Mouse (Mus musculus) limb, embryonic 12.5 days (tissue): ENCODE measurements around the gene Rrh. TPM values are rescaled to one million over a fixed set of nuclear protein-coding genes. Genes with fewer than 3 reads are reported as not detected.
A peak's percentile ranks its signal among the peaks of the same experiment; 100 is the strongest.
"Not testable (repeated sequence)": the region's sequence is repeated elsewhere in the genome, so short reads cannot be mapped to it uniquely, and the experiment has no call there.

Experiments
- ATAC-seq: fragments of 200-750 bp; cut with Nextera tagmentation; 2 replicates; pipeline ENCODE4 v1.8.0; 2017; ENCODE audit warnings: low read depth, moderate TSS enrichment; ENCODE audit not compliant: insufficient number of reproducible peaks, insufficient read depth, low FRiP score, low TSS enrichment
- H3K27ac ChIP-seq: fragments of 300-500 bp; sonication (generic); 2 replicates; pipeline ENCODE4 v1.5.1; 2016; ENCODE audit warnings: mild to moderate bottlenecking, moderate library complexity
- H3K27me3 ChIP-seq: fragments of 300-500 bp; sonication (generic); 2 replicates; pipeline ENCODE4 v1.6.1; 2016; ENCODE audit warnings: mild to moderate bottlenecking, moderate library complexity
- H3K36me3 ChIP-seq: fragments of 300-500 bp; sonication (generic); 2 replicates; pipeline ENCODE4 v1.6.1; 2016; ENCODE audit warnings: mild to moderate bottlenecking, moderate library complexity
- H3K4me1 ChIP-seq: fragments of 300-500 bp; sonication (generic); replicated peaks from 2 replicates; pipeline ENCODE4 v1.6.1; 2016
- H3K4me2 ChIP-seq: fragments of 300-500 bp; sonication (generic); 2 replicates; pipeline ENCODE4 v1.6.1; 2016; ENCODE audit warnings: mild to moderate bottlenecking, moderate library complexity
- H3K4me3 ChIP-seq: fragments of 300-500 bp; sonication (generic); replicated peaks from 2 replicates; pipeline ENCODE4 v1.5.1; 2016; ENCODE audit warnings: mild to moderate bottlenecking
- H3K9ac ChIP-seq: fragments of 300-500 bp; sonication (generic); replicated peaks from 2 replicates; pipeline ENCODE4 v1.6.1; 2016; ENCODE audit warnings: mild to moderate bottlenecking, moderate library complexity
- H3K9me3 ChIP-seq: fragments of 300-500 bp; sonication (generic); 2 replicates; pipeline ENCODE4 v1.6.1; 2016; ENCODE audit warnings: mild to moderate bottlenecking, moderate library complexity
- WGBS: fragments of 180-500 bp; shearing (Covaris S2); methylation state at CpG from one replicate; pipeline ENCODE4 v1.1.7; 2016; 5-methylcytosine and 5-hydroxymethylcytosine counted together
- polyA plus RNA-seq: library from polyadenylated mRNA; unstranded; fragments of >200 nt; fragmentation: Nextera tagmentation; extraction: Ambion mirVana; gene quantifications from 2 replicates; pipeline ENCODE4 v1.2.1, GENCODE M21; 2016

The Rrh gene
- polyA plus RNA-seq, 1 experiment from 2014 or later = 0.18 TPM

DNA sequence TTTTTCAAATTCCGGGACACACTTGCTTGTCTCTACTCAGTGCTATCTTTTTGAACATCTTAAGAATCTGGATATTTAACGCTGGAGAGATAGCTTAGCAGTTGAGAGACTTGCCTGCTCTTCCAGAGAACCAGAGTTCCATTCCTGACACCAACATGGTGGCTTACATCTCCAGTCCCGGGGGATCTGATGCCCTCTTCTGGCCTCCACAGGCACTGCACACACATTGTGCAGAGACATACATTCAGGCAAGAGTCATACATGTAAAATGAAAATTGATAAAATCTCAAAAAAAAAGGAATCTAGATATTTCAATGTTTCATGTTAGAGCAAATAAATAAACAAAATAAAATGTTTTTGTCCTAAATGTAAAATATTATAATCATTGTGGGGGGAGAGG is 39.6 kb downstream of the Rrh start:
- Histone ChIP-seq H3K9ac (no peak overlapping the region), H3K27ac (no peak overlapping the region), H3K4me3 (no peak overlapping the region), H3K36me3 (no peaks in the 10 kb centered on the region), H3K27me3 (peaks cover 3% of the 10 kb centered on the region; the same call in 1 of the 2 replicates), H3K4me1 (no peaks in the 10 kb centered on the region), H3K4me2 (no peak overlapping the region), H3K9me3 (no peaks in the 10 kb centered on the region)
- WGBS = 91% methylated on average over 3 of the region's 3 CpGs
- ATAC-seq = no peak

- H3K36me3 ChIP-seq = no peaks in the 10 kb centered on the region
- peaks cover 3% of the 10 kb centered on the region; the same call in 1 of the 2 replicates for H3K27me3 ChIP-seq
- H3K9me3 ChIP-seq = no peaks in the 10 kb centered on the region
- no peak overlapping the region for H3K27ac ChIP-seq
- 43% methylated on average over 10 of the region's 10 CpGs for WGBS
- no peaks in the 10 kb centered on the region for H3K4me1 ChIP-seq
- no peak overlapping the region for H3K9ac ChIP-seq
- ATAC-seq = no peak
- H3K4me2 ChIP-seq = no peak overlapping the region
- no peak overlapping the region for H3K4me3 ChIP-seq
These were observed 41.0 kb downstream of the Rrh start for GRCm38 (mm10) chr3:129781435-129781834.

DNA sequence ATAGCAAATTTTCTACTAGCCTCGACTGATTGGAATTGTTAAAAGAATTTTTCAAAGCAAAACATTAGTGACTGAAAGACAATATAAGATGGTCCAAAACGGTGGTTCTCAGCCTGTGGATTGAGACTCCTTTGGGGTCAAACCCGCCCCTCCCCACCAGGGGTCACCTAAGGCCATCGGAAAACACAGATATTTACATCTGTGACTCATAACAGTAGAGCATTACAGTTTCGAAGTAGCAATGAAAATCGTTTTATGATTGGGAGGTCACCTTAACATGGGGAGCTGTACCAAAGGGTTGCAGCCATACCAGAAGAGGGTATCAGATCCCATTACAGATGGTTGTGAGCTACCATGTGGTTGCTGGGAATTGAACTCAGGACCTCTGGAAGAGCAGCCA is 51.2 kb downstream of the Rrh start:
- ATAC-seq = no peak
- no peaks in the 10 kb centered on the region for H3K27me3 ChIP-seq
- H3K4me3 ChIP-seq = no peak overlapping the region
- no peaks in the 10 kb centered on the region for H3K36me3 ChIP-seq
- H3K4me2 ChIP-seq = no peak overlapping the region
- H3K9ac ChIP-seq = no peak overlapping the region
- 81% methylated on average over 6 of the region's 6 CpGs for WGBS
- no peak overlapping the region for H3K27ac ChIP-seq
- no peaks in the 10 kb centered on the region for H3K4me1 ChIP-seq
- H3K9me3 ChIP-seq = no peaks in the 10 kb centered on the region

DNA sequence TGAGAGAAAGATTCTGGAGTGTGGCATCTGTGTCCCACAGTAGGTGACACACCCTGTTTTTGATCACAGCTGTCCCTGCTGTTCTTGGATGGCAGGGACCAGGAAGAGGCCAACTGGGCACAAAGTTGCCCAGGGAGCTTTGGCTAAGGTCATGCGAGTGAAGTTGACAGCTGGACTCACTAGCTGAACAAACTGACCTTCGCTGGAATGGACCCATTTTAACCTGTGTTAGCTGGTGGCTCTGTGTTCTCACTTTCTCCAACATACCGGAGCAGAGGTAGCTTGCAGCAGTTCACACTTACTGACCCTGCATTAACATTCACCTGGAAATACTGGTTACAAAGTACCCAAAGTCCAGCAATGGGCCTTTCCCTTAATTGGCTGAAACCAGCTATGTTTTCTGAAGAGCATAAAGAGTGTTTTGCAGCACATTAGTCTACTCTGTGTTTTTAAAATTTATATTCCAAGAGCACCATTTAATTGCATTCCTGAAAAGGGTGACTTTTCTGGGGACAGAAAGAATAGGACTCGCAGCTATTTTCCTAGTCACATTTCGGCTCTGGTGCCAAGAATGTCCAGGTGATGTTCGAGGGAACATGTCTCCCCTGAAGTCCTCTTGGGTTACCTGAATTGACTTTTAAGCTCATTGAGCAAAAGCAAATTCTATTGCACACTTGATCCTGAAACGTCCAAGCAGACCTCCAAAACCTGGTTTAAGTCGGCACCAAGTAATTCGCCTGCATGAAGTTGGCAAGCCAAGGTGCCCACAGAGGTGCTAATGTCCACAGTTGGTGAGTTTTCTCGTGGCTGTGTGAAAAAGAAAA is 55.2 kb downstream of the Rrh start:
- H3K4me3 ChIP-seq = no peak overlapping the region
- peaks cover 4% of the 10 kb centered on the region; the same call in 1 of the 2 replicates for H3K9me3 ChIP-seq
- WGBS = 85% methylated on average over 10 of the region's 10 CpGs
- no peaks in the 10 kb centered on the region for H3K27me3 ChIP-seq
- H3K27ac ChIP-seq = no peak overlapping the region
- H3K4me1 ChIP-seq = no peaks in the 10 kb centered on the region
- H3K4me2 ChIP-seq = no peak overlapping the region
- ATAC-seq = no peak
- H3K9ac ChIP-seq = no peak overlapping the region
- H3K36me3 ChIP-seq = no peaks in the 10 kb centered on the region

DNA sequence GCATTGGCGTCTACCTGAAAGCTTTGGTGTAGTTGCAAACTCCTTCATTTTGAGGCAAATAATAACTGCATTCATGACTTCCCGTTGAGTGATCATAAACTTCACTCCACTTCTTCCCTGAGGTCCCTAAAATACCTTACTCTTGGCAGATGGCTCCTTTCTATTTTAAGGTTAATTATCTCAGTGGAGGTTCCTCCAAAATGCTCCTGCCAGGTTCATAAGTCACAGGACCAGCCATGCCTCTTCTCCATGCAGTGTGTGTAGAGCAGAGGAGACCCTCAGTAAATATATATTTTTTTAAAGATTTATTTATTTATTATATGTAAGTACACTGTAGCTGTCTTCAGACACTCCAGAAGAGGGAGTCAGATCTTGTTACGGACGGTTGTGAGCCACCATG is 56.3 kb downstream of the Rrh start:
- H3K4me2 ChIP-seq = no peak overlapping the region
- H3K9me3 ChIP-seq = peaks cover 4% of the 10 kb centered on the region; the same call in 1 of the 2 replicates
- no peaks in the 10 kb centered on the region for H3K27me3 ChIP-seq
- no peaks in the 10 kb centered on the region for H3K4me1 ChIP-seq
- H3K4me3 ChIP-seq = no peak overlapping the region
- no peaks in the 10 kb centered on the region for H3K36me3 ChIP-seq
- no peak overlapping the region for H3K27ac ChIP-seq
- WGBS = 81% methylated on average over 4 of the region's 4 CpGs
- no peak for ATAC-seq
- H3K9ac ChIP-seq = no peak overlapping the region

- peaks cover 33% of the 10 kb centered on the region for H3K27me3 ChIP-seq
- not testable (repeated sequence) for H3K27ac ChIP-seq, H3K9ac ChIP-seq, H3K4me1 ChIP-seq, H3K9me3 ChIP-seq, H3K36me3 ChIP-seq, H3K4me2 ChIP-seq, ATAC-seq, H3K4me3 ChIP-seq
- WGBS = 90% methylated on average over 1 of the region's 1 CpGs
These were observed 64.8 kb downstream of the Rrh start for GRCm38 (mm10) chr3:129757599-129757998.

GRCm38 (mm10) chr3:129754650-129755604 is 67.5 kb downstream of the Rrh start, which contains the start of gene Egf:
Gene Egf, minus strand, starts transcription at chr3:129755316.
- ATAC-seq = no peak
- H3K9ac ChIP-seq = 0 out of 2 replicates have a peak within 1 kb of the TSS, but pooled peaks have one; percentile 12
- H3K9me3 ChIP-seq = no peaks in the 10 kb centered on the region
- H3K27ac ChIP-seq = no peak within 1 kb of the TSS
- H3K36me3 ChIP-seq = no peaks in the 10 kb centered on the region
- WGBS = 10% methylated on average over 20 of the region's 20 CpGs
- peak within 1 kb of the TSS; percentile 51 for H3K4me2 ChIP-seq
- peaks cover 40% of the 10 kb centered on the region for H3K27me3 ChIP-seq
- H3K4me1 ChIP-seq = peaks cover 8% of the 10 kb centered on the region; the same call in 1 of the 2 replicates
- peak within 1 kb of the TSS; percentile 23 for H3K4me3 ChIP-seq

Other genes starting within 250 kb of the Rrh start
- 1.6 and 2.0 TPM in 2 replicates for gene Egf, start 67.3 kb downstream of the Rrh start, polyA plus RNA-seq
- gene Lrit3, start 18.6 kb downstream of the Rrh start, polyA plus RNA-seq = not detected in 2 replicates
- 110 and 118 TPM in 2 replicates for gene Gar1, start 8.8 kb upstream of the Rrh start, polyA plus RNA-seq
- gene Cfi, start 13.3 kb upstream of the Rrh start, polyA plus RNA-seq = 0.13 and 0.23 TPM in 2 replicates
- 24.5 and 24.6 TPM in 2 replicates for gene Pla2g12a, start 56.0 kb upstream of the Rrh start, polyA plus RNA-seq
- gene Casp6, start 78.8 kb upstream of the Rrh start, polyA plus RNA-seq = 107 and 109 TPM in 2 replicates
- gene Mcub, start 147.6 kb upstream of the Rrh start, polyA plus RNA-seq = 12.5 and 13.7 TPM in 2 replicates
- 31.8 and 36.3 TPM in 2 replicates for gene Sec24b, start 239.0 kb upstream of the Rrh start, polyA plus RNA-seq